Mouse (Mus musculus) right cerebral cortex, postnatal 10 days (tissue): ENCODE measurements at regions not wholly inside any gene's neighbourhood (a gene's known extent, or its start where the extent isn't known, plus 50 kb on each side); places are given as distances from the start of the nearest gene placed in this dataset.
A peak's percentile ranks its signal among the peaks of the same experiment; 100 is the strongest.

Source experiments
- DNase-seq, 2 experiments: peaks; one replicate each; pipeline ENCODE4 v3.0.0; 2021; ENCODE audit warnings: low spot score in 2 of 2

DNA sequence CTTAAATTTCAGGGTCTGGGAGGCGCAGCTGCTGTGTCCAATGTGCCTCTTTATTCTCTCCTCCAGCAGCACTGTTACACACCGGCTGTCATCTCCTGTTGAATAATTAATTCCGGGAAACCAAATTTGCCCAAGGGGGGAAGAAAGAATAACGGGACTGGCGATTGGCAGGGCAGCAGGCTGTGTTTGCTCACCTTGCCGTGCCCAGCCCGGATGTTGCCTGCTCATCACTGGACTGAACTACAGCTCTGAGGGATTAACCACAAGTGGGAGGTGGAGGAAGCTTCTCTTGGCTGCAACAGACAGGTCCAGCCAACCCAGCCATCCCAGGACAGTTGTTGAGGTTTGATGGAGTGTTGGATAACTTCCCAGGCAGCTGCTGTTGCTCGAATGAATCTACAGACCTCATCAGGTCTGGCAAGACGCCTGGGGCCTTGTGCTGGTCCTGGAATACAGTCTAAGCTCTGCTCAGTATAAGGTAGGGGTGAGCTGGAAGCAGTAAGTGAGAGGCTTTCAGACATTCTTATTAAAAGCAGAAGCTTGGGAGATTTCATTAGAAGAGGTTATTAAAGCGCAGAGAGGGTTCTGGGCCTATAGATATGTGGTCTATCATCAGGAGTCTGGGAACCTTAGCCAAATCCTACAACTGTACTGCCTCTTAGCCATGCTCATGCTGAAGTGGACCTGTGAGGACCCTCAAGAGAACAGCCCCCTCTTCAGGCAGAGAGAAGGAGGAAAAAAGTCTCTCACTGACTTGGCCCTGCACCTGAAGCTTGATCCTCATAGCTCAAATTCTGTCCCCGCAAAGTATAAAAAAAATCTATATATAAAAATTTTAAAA is 291.8 kb downstream of the Il20rb start:
- peak; percentile 29 to 32 for DNase-seq

DNA sequence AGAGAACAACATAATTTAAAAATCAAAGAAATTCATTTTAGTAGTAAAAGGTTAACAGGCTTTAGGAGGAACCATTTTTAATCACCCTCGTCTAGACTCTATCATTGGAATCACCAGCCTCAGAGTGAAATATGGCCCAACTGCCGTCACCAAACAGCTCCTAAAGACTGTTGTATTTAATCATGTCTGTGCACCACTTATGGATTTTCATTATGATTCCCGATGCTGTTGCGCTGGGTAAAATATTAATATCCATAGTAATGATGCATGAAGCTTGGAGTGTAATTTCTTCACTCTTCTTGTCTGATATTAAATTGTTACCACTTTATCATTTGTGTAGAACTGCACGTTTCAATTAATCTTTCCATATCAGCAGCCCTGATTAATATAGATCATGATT is 292.4 kb downstream of the Il20rb start:
- DNase-seq, result no peak

DNA sequence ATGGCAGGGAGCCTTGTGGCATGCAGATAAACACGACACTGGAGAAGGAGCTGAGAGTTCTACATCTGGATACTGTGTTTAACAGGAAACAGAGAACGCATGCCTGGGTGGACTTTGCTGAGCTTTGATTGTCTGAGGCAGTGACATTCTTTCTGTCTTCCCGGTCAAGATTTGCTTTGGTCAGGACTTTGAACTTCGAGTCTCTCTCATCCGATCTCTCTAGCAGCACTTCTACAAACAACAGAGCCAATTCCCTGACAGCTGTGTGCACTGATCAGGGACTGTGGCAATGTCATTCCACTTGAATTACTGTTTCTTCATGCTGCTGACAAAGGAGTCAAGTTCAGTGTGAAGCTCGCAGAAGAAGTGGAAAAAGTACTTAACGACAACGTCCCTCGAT is 302.5 kb downstream of the Il20rb start:
- DNase-seq, result no peak

DNA sequence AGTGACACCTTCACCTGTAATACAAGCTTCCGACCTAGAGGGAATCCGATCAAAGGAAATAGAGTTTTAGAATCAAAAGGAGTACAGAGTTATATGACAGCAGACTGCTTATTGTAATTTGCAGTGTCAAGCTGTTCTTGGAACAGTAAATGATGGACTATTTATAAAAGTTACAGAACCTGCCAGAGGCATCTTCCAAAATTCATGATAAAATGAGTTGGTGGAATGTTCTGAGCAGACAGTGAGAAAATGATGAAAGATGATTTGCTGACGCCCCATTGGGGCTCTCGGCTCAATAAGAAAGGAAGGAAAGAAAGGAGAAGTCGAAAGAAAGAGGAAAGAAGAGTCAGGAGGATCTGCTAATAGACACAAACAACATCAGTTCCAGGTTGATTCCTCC is 300.3 kb upstream of the Sox14 start:
- DNase-seq, result no peak

DNA sequence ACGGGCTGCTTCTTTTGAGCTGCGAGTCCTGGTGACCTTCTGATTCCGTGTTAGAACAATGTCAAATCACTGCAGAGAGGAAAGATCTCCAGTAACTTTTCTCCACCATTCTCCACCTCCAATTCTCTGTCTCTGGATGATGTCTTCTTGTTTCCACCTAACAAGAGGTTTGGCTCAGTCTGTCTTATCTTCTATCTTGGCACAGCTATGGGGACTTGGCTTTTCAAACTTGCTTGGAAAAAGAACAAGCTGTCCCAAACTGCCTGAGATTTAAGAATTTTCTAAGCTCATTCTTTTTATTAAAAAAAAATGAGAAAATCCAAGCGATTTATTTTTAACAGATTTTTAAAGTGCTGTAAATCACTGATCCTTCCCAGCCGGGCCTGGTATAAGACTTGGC is 290.3 kb upstream of the Sox14 start:
- no peak for DNase-seq

DNA sequence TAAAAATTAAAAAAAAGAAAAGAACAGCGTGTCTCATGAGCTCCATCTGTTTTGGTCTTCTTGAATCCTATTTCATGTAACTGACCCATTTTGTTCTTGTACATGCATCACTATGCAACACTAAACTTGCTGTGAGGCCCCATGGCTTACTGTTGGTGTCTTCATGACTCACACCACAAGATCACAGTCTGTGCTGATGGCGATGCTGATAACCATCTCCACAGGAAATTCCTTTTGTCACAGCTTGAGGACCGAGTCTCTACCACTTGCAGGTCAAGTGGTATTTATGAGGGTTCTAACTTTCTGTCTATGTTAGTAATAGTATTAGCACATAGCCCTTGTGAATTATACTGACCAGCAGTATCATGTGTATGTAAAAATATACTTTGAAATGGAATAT is 286.0 kb upstream of the Sox14 start:
- DNase-seq, result no peak
